Mouse (Mus musculus) kidney, embryonic 15.5 days (tissue): ENCODE measurements around the gene Sdhc. TPM values are rescaled to one million over a fixed set of nuclear protein-coding genes. Genes with fewer than 3 reads are reported as not detected.

ENCODE experiments used
- ATAC-seq: fragments of 200-750 bp; cut with Nextera tagmentation; replicated peaks from 2 replicates; pipeline ENCODE4 v1.8.0; 2017; ENCODE audit warnings: moderate TSS enrichment; ENCODE audit not compliant: low FRiP score
- H3K27ac ChIP-seq: fragments of 300-500 bp; sonication (generic); 2 replicates; pipeline ENCODE4 v1.5.1; 2015; ENCODE audit warnings: mild to moderate bottlenecking, inconsistent platforms
- H3K27me3 ChIP-seq: fragments of 300-500 bp; sonication (generic); 2 replicates; pipeline ENCODE4 v1.6.1; 2015; ENCODE audit warnings: inconsistent platforms
- H3K36me3 ChIP-seq: fragments of 300-500 bp; sonication (generic); 2 replicates; pipeline ENCODE4 v1.6.1; 2015; ENCODE audit warnings: inconsistent platforms
- H3K4me1 ChIP-seq: fragments of 300-500 bp; sonication (generic); 2 replicates; pipeline ENCODE4 v1.6.1; 2015; ENCODE audit warnings: inconsistent platforms
- H3K4me2 ChIP-seq: fragments of 300-500 bp; sonication (generic); 2 replicates; pipeline ENCODE4 v1.6.1; 2015; ENCODE audit warnings: moderate library complexity, mild to moderate bottlenecking, inconsistent platforms
- H3K4me3 ChIP-seq: fragments of 300-500 bp; sonication (generic); replicated peaks from 2 replicates; pipeline ENCODE4 v1.5.1; 2015; ENCODE audit warnings: mild to moderate bottlenecking, inconsistent platforms
- H3K9ac ChIP-seq: fragments of 300-500 bp; sonication (generic); 2 replicates; pipeline ENCODE4 v1.6.1; 2015; ENCODE audit warnings: mild to moderate bottlenecking, inconsistent platforms
- H3K9me3 ChIP-seq: fragments of 300-500 bp; sonication (generic); replicated peaks from 2 replicates; pipeline ENCODE4 v1.6.1; 2016; ENCODE audit warnings: inconsistent platforms
- WGBS: fragments of 180-500 bp; shearing (Covaris S2); methylation state at CpG from one replicate; pipeline ENCODE4 v1.1.7; 2015; ENCODE audit warnings: mixed read lengths; 5-methylcytosine and 5-hydroxymethylcytosine counted together
- polyA plus RNA-seq: library from polyadenylated mRNA; unstranded; fragments of >200 nt; fragmentation: Nextera tagmentation; extraction: Ambion mirVana; gene quantifications from 2 replicates; pipeline ENCODE4 v1.2.1, GENCODE M21; 2015

Sdhc gene
- polyA plus RNA-seq, 1 experiment from 2014 or later, result 309 TPM

DNA sequence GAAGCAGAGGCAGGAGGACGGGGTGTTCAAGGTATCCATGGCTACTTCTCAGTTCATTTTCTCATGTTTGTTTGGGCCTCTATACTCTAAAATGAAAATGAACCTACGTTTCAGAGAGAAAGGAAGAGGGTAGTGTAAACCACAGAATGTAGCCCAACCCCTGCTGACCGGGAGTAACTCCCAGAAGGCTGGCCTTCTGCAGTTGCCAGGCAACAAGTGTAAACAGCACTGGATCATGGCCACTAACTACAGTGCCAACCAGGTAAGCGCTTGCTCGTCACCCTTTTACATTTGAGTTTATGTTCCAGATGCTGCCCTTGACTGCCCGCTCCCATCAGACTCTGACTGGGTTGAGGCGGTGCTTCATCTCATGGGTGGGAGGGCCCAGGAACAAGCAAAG is 27.5 kb downstream of the Sdhc start:
- Histone ChIP-seq H3K4me3 (no peak overlapping the region), H3K4me2 (0 out of 2 replicates have a peak overlapping the region, but pooled peaks have one; percentile 9), H3K9ac (no peak overlapping the region), H3K36me3 (peaks cover 10% of the 10 kb centered on the region; the same call in 1 of the 2 replicates), H3K27me3 (no peaks in the 10 kb centered on the region), H3K27ac (no peak overlapping the region), H3K9me3 (no peaks in the 10 kb centered on the region), H3K4me1 (peaks cover 9% of the 10 kb centered on the region; the same call in 1 of the 2 replicates)
- 29% methylated on average over 7 of the region's 7 CpGs for WGBS
- peak; percentile 70 for ATAC-seq

GRCm38 (mm10) chr1:171121839-171122238 is 28.6 kb downstream of the Sdhc start:
- Histone ChIP-seq H3K36me3 (peaks cover 4% of the 10 kb centered on the region; the same call in 1 of the 2 replicates), H3K4me1 (peaks cover 9% of the 10 kb centered on the region; the same call in 1 of the 2 replicates), H3K9me3 (no peaks in the 10 kb centered on the region), H3K4me2 (no peak overlapping the region), H3K27me3 (no peaks in the 10 kb centered on the region), H3K4me3 (no peak overlapping the region), H3K27ac (no peak overlapping the region), H3K9ac (no peak overlapping the region)
- ATAC-seq, result no peak
- 48% methylated on average over 5 of the region's 5 CpGs for WGBS

DNA sequence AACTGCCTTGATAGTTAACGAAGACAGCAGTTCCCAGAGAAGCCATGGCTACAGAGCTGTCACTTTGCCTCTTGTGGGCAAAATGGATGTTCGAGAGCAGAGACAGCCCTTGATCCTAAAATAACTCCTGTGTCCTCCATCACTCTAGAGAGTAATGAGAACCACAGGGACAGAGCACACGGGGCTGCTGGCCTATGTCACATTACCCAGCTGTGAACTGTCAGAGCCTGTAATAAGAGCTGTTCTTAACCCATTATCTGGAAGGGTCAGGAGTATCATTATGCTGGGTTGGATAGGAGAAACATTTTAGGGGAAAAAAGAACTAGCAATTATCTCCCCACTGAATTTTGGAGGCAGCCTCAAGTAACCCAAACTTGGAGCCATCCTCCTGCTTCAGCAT is 29.5 kb downstream of the Sdhc start:
- ATAC-seq, result no peak; the same call in 1 of the 2 replicates
- Histone ChIP-seq H3K27me3 (no peaks in the 10 kb centered on the region), H3K4me3 (no peak overlapping the region), H3K4me1 (peaks cover 9% of the 10 kb centered on the region; the same call in 1 of the 2 replicates), H3K9ac (no peak overlapping the region), H3K9me3 (no peaks in the 10 kb centered on the region), H3K27ac (no peak overlapping the region), H3K4me2 (no peak overlapping the region), H3K36me3 (no peaks in the 10 kb centered on the region)
- 19% methylated on average over 3 of the region's 3 CpGs for WGBS

DNA sequence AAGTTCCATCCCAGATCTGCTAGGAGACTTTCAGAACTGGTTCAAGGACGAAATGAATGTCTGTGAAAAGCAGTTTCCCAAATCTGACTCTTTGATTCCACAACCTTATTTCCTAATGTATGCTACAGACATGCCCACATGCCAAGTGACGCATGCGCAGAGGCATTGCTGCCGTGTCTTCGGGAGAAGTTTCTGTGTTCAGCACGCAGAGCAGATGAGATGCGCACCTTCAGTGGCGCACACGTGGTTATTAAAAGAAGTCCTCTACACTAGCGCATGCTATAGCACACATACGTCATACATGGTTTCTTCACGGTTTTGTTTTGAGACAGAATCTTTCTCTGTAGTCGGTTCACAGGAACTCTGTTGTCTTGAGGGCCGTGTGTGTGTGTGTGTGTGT is 31.0 kb downstream of the Sdhc start:
- no peak for ATAC-seq
- H3K36me3 ChIP-seq, result no peaks in the 10 kb centered on the region
- no peak overlapping the region for H3K4me3 ChIP-seq
- no peak overlapping the region for H3K27ac ChIP-seq
- 89% methylated on average over 14 of the region's 14 CpGs for WGBS
- H3K9ac ChIP-seq, result no peak overlapping the region
- no peaks in the 10 kb centered on the region for H3K27me3 ChIP-seq
- no peak overlapping the region for H3K4me2 ChIP-seq
- H3K9me3 ChIP-seq, result no peaks in the 10 kb centered on the region
- peaks cover 9% of the 10 kb centered on the region; the same call in 1 of the 2 replicates for H3K4me1 ChIP-seq

DNA sequence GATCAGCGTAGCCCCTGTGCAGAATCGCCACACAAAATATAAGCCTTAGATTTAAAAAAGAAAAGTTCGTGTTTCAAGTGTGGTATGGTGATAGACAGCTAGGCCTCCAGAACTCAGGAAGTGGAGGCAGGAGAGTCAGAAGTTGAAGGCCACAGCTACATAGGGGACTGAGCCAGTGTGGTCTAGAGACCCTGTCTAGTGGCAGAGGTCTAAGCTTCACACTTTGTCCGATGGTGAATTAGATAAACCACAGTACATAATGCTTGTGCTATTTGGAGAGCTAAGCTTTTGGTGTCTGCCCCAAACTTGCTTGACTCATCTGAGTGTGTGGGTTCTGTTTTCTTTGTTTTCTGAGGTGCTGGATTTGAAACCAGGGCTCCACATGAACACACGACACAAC is 31.4 kb downstream of the Sdhc start:
- no peaks in the 10 kb centered on the region for H3K9me3 ChIP-seq
- H3K27ac ChIP-seq, result no peak overlapping the region
- no peak overlapping the region for H3K4me3 ChIP-seq
- no peaks in the 10 kb centered on the region for H3K36me3 ChIP-seq
- 85% methylated on average over 5 of the region's 5 CpGs for WGBS
- no peak for ATAC-seq
- peaks cover 9% of the 10 kb centered on the region; the same call in 1 of the 2 replicates for H3K4me1 ChIP-seq
- no peaks in the 10 kb centered on the region for H3K27me3 ChIP-seq
- H3K4me2 ChIP-seq, result no peak overlapping the region
- no peak overlapping the region for H3K9ac ChIP-seq

GRCm38 (mm10) chr1:171118269-171118684 is 32.1 kb downstream of the Sdhc start:
- ATAC-seq, result no peak; the same call in 1 of the 2 replicates
- no peak overlapping the region for H3K4me3 ChIP-seq
- H3K4me1 ChIP-seq, result peaks cover 14% of the 10 kb centered on the region; the same call in 1 of the 2 replicates
- H3K36me3 ChIP-seq, result no peaks in the 10 kb centered on the region
- H3K27ac ChIP-seq, result no peak overlapping the region
- H3K4me2 ChIP-seq, result no peak overlapping the region
- no peak overlapping the region for H3K9ac ChIP-seq
- no peaks in the 10 kb centered on the region for H3K9me3 ChIP-seq
- H3K27me3 ChIP-seq, result no peaks in the 10 kb centered on the region
- 5% methylated on average over 4 of the region's 4 CpGs for WGBS

DNA sequence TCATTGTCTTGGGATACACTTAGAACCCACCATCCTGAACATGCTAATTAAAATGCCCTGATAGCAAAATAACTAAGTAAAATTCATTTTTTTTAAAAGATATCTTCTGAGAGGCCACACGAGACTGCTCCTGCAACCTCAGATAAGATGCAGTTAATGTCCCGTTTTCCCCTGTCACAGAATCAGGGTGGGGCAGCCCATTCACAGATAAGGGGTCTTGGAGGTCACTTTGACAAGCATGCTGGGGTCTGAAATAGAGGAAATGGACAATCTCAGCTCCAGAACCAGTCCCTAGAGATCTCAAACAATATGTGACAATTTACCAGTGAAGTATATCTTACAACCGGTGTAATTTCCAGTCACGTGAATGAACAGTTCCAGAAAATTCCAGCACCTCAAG is 34.1 kb downstream of the Sdhc start:
- no peaks in the 10 kb centered on the region for H3K36me3 ChIP-seq
- H3K4me2 ChIP-seq, result no peak overlapping the region
- H3K4me1 ChIP-seq, result peaks cover 14% of the 10 kb centered on the region; the same call in 1 of the 2 replicates
- H3K9ac ChIP-seq, result no peak overlapping the region
- no peaks in the 10 kb centered on the region for H3K9me3 ChIP-seq
- no peak overlapping the region for H3K27ac ChIP-seq
- ATAC-seq, result no peak
- WGBS, result 67% methylated on average over 4 of the region's 4 CpGs
- H3K4me3 ChIP-seq, result no peak overlapping the region
- H3K27me3 ChIP-seq, result no peaks in the 10 kb centered on the region

DNA sequence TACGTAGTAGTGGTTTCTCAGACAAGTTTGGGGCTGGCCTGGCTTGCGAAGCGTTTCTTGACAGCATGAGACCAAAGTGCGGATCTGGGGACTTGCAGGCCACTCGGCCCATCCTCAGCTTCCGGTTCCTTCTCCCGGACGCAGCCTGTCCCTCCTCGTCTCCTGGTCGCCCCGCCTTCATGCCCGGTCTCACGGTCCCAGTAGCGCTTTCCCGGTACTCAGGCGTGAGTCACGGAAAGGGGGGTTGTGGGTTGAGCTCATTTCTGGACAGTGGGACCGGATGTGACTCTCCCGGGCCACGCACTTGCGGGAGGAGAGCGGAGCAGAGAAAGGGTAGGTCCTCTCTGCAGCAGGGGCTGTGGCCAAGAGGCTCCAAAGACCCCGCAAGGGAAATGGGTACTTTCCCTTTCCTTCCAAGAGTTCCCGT is 36.5 kb downstream of the Sdhc start, which contains the start of gene Cfap126:
Gene Cfap126 (plus strand): TSS at position 46 of the 427 bp plus-strand sequence.
- ATAC-seq, result peak; percentile 61
- H3K36me3 ChIP-seq, result no peaks in the 10 kb centered on the region
- peak within 1 kb of the TSS; percentile 53 for H3K4me3 ChIP-seq
- H3K27ac ChIP-seq, result peak within 1 kb of the TSS; percentile 90
- H3K9ac ChIP-seq, result peak within 1 kb of the TSS; percentile 64
- peak within 1 kb of the TSS; percentile 73 for H3K4me2 ChIP-seq
- WGBS, result under 1% methylated on average over 24 of the region's 24 CpGs
- H3K27me3 ChIP-seq, result no peaks in the 10 kb centered on the region
- peaks cover 23% of the 10 kb centered on the region; the same call in 1 of the 2 replicates for H3K4me1 ChIP-seq
- H3K9me3 ChIP-seq, result no peaks in the 10 kb centered on the region

- WGBS, result 77% methylated on average over 4 of the region's 4 CpGs
- Histone ChIP-seq H3K27me3 (no peaks in the 10 kb centered on the region), H3K4me1 (peaks cover 23% of the 10 kb centered on the region; the same call in 1 of the 2 replicates), H3K4me2 (peak overlapping the region; percentile 73; the same call in 1 of the 2 replicates), H3K36me3 (no peaks in the 10 kb centered on the region), H3K27ac (no peak overlapping the region), H3K4me3 (no peak overlapping the region), H3K9ac (no peak overlapping the region), H3K9me3 (no peaks in the 10 kb centered on the region)
- ATAC-seq, result no peak
Measured at GRCm38 (mm10) chr1:171112986-171113385, 37.4 kb downstream of the Sdhc start.

- Histone ChIP-seq H3K4me1 (peaks cover 23% of the 10 kb centered on the region; the same call in 1 of the 2 replicates), H3K9ac (peak overlapping the region; percentile 41), H3K27ac (peak overlapping the region; percentile 88), H3K4me2 (peak overlapping the region; percentile 68), H3K36me3 (no peaks in the 10 kb centered on the region), H3K27me3 (no peaks in the 10 kb centered on the region), H3K4me3 (peak overlapping the region; percentile 61), H3K9me3 (no peaks in the 10 kb centered on the region)
- no peak; the same call in 1 of the 2 replicates for ATAC-seq
- 3% methylated on average over 15 of the region's 15 CpGs for WGBS
Measured at GRCm38 (mm10) chr1:171111781-171112575, 38.4 kb downstream of the Sdhc start.

- WGBS, result under 1% methylated on average over 38 of the region's 38 CpGs
- H3K9me3 ChIP-seq, result no peaks in the 10 kb centered on the region
- H3K36me3 ChIP-seq, result no peaks in the 10 kb centered on the region
- H3K27me3 ChIP-seq, result no peaks in the 10 kb centered on the region
- peak overlapping the region; percentile 61 for H3K4me3 ChIP-seq
- ATAC-seq, result peak; percentile 92
- peaks cover 23% of the 10 kb centered on the region; the same call in 1 of the 2 replicates for H3K4me1 ChIP-seq
- H3K4me2 ChIP-seq, result peak overlapping the region; percentile 68
- peak overlapping the region; percentile 41 for H3K9ac ChIP-seq
- peak overlapping the region; percentile 88 for H3K27ac ChIP-seq
Measured at GRCm38 (mm10) chr1:171111020-171111780, 39.2 kb downstream of the Sdhc start.
